Mouse (Mus musculus) retina, postnatal 1 day (tissue): Measurements from ENCODE around the gene Podn.
"Not testable (repeated sequence)": the region's sequence is repeated elsewhere in the genome, so short reads cannot be mapped to it uniquely, and the experiment has no call there.

Experiments used
- DNase-seq: peaks from one replicate; pipeline ENCODE4 v3.0.0-alpha.2; 2012

Podn gene

GRCm38 (mm10) chr4:108096345-108096744 lies at the start of gene Podn:
Gene Podn (minus strand): TSS chr4:108096445.
- DNase-seq = no peak

GRCm38 (mm10) chr4:108145554-108145953 lies 49.3 kb upstream of the Podn start:
- not testable (repeated sequence) for DNase-seq

DNA sequence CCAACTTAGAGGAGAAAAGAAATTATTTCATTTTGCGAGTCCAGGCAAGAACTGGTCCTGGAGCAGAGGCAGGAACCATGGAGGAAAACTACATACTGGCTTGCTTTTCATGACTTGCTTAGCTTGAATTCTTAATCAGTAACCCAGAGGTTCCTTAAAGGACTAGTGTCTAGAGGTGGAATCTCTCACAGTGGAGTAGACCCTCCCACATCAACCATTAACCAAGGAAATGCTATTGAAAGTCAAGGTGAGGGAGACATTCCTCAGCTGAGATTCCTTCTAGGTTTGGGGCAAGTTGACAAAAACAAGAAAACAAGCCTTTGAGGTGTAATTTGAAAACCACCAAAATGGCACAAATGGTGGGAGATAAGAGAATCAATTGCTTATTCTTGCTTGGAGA lies 48.6 kb upstream of the Podn start, which contains the start of gene Scp2:
TSS of gene Scp2 (minus strand) at position 119 of the 400 bp plus-strand sequence.
- DNase-seq = no peak

DNA sequence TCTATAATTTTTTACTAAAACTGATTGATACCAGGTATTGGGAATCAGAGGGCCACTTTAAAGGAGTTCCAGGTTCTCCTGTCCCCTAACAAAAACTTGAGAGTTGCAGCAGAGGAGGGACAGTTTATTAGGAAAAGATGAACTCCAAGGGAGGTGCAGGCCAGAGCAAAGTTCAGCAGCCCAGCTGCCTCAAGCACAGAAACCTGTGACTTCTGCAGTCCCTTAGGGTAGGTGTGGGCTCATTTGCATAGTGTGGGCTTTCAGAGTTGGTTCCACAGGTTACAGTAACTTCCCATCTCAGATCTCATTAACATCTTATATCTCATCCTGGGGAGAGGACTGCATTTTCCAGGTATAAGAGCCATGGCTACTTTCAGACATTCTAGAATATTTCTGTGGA lies 47.5 kb upstream of the Podn start:
- DNase-seq = no peak

- DNase-seq = not testable (repeated sequence)
These were observed 46.9 kb upstream of the Podn start for GRCm38 (mm10) chr4:108143178-108143577.

GRCm38 (mm10) chr4:108136938-108137337 lies 40.7 kb upstream of the Podn start:
- no peak for DNase-seq

DNA sequence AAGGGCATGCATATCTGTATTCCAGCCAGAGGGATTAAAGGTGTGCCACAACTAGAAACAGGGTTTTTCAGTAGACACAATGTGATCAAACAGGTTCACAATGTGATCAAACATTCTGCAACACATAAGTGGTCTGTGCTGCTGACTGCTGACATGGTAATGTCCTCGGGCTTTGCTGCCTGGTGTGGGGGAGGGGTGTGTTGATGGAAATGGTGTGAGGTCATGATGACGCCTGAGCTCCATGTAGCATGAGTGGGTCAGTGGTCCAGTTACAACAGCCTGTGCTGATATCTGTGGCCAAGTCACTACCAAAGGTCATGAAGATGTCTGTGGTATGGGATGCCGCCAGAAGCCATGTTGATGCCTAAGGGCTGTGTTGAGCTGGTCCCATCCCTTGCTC lies 34.2 kb upstream of the Podn start:
- DNase-seq = no peak

GRCm38 (mm10) chr4:108128339-108128738 lies 32.1 kb upstream of the Podn start:
- no peak for DNase-seq

- DNase-seq = no peak
These were observed 31.3 kb upstream of the Podn start for GRCm38 (mm10) chr4:108127516-108127915.

DNA sequence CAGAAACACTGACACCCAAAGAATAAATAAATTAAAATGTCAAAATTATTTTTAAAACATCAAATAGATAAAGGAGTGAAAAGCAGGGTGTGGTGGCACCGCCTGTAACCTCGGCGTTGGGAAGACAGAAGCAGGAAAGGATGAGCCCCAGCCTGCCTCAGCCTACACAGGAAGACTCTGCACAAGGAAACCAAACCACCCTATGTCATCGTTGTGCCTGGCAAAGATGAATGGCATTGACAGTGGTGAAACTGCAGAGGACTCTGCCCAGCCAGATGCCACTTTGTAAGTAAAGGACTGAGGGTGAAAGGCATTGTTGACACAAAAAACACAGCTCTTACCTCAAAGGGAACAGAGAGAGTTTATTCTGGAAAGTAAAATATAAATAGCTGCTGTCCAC lies 30.0 kb upstream of the Podn start:
- no peak for DNase-seq

DNA sequence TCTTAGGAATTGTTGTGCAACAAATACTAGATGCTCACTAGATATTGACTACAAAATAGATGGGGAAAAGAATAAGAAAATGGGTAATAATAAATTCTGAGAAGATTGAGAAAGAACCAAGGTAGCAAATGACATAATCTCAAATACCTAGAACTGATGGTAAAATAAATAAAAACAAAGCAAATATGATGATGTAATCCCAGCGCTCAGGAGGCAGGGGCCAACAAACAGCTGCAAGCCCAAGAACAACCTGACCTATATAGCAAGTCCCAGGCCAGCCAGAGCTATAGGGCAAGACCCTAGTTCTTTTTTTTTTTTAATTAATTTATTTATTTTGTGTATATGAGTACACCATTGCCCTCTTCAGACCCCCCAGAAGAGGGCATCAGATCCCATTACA lies 27.9 kb upstream of the Podn start:
- DNase-seq = no peak

DNA sequence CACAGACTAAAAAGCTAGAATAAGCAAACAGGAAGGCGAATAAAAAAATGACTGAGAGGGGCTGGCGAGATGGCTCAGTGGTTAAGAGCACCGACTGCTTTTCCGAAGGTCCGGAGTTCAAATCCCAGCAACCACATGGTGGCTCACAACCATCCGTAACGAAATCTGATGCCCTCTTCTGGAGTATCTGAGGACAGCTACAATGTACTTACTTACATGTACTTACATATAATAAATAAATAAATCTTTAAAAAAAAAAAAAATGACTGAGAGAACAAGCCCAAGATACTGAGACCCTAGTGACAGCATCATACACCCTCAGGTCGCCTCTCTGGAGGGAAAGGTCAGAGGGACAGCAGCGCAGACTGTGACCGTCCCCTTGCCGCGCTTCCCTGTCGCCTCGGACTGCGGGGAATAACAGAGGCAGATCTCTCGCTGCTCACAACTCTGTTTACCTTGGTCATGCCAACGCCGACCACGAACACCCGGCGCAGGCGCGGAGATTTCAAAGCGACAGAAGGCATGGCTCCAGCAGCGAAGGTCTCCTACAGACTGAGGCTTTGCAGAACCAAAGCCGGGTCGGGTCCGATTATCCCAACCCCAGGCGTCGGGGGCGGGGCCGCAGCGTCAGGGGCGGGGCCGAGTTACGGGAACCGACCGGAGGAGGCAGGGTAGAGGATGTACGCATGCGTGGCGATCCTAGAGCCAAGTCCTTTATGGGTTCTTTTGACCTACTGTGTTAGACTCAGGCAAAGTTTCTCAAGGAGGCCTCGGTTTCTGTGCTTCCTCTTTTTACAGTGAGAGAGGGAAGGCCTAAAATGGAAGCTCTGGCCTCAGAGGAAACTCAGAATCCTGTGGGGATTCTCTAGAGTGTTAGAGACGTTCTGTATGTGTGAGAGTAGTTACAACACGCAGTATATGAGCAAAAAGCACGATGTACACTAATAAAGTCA lies 22.0 kb upstream of the Podn start:
- peak; percentile 93 for DNase-seq

GRCm38 (mm10) chr4:108117488-108117887 lies 21.2 kb upstream of the Podn start:
- no peak for DNase-seq

- DNase-seq = no peak
These were observed 20.2 kb upstream of the Podn start for GRCm38 (mm10) chr4:108116466-108116865.

DNA sequence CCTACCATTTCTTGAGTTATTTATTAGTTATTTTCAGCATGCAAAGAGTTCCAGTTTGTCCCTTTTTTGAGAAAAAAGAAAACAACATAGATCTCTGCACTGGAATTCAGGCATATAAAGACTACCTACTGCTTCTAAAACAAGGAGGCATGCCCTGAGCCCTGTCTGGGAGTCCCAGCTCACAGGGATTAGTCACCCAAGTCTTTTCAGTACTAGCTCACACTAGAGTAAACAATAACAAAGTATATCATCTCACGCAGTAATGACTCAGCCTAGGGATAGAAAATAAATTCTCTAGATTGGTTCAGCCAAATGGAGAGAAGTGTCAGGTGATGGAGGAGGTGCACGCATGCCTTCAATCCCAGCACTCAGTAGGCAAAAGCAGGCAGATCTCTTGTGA lies 14.5 kb upstream of the Podn start:
- DNase-seq = no peak

DNA sequence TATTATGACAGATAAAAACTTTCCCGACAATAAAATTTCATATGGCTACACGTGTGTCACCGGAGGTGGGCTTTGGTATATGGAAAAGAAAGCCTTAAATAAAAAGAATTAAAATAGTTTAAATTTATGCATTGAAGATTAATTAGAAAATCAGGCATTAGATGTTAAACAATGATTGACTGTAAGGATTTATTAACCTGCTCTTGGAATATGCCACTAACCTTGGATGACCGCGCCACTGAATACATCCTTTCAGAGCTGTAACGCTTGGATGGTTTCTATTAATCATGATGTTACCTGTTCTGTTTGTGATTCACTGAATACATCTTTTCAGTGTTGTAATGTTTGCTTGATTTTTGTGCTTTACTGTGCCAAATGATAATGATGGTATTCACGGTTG lies 13.5 kb upstream of the Podn start:
- no peak for DNase-seq

DNA sequence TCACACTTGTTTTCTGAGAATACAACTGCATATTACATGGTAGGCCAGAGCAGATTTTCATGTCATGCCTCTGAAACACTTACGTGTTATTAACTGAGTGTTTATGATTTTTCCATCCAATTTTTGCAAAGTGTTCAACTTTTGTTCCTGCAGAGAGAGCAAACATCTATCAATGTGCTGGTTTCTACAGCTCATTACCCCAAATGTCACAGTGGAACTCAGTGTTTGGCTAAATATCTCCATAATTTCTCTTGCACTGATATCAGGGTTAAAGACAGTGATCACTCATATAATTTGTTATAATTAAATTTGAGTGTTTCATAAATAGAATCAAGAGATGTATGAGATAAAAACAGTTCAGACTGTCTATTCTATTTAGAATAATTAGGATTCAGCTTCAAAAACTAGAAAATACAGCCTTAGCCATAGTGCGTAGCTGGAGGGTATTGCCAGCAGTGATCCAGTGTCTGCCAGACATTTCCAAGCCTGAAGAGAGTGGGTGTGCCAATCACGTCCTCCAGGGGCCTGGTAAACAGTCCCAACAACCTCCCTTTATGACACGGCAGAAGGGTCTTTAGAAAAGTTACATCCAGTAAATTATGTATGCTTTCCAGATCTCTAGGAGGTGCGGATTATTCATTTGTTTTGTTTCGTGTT lies 3.4 kb downstream of the Podn start:
- no peak for DNase-seq

- no peak for DNase-seq
These were observed 12.3 kb downstream of the Podn start for GRCm38 (mm10) chr4:108083993-108084392.

GRCm38 (mm10) chr4:108083032-108083735 lies 13.1 kb downstream of the Podn start:
- no peak for DNase-seq

DNA sequence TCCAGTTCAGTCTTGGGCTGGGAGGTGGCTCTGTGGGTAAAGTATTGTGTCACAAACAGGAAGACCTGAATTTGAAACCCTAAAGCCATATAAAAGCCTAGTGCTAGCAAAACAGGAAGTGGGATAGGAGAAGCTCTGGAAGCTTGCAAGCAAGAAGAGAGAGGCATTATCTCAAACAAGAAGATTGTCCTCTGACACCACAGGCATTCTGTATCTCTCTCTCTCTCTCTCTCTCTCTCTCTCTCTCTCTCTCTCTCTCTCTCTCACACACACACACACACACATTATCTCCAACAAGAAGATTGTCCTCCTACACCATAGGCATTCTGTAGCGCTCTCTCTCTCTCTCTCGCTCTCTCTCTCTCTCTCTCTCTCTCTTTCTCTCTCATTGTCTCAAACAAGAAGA lies 13.8 kb downstream of the Podn start:
- DNase-seq = no peak

- no peak for DNase-seq
These were observed 15.4 kb downstream of the Podn start for GRCm38 (mm10) chr4:108080876-108081275.

GRCm38 (mm10) chr4:108079762-108080161 lies 16.5 kb downstream of the Podn start:
- DNase-seq = peak; percentile 22

DNA sequence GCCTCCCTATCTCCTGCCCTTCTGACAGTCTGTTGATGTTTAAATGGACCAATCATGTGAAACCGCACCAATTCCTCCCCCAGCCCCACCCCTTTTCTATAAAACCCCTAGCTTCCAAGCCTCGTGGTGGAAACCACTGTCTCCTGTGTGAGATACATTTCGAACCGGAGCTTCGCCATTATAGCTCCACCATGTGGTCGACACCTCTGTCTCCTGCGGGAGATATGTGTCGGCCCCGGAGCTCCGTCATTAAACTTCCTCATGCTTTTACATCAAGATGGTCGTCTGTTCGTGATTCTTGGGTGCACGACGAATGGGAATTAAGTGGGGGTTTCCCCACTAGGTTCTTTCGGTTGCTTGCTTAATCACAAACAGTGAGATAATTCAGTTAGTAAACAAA lies 17.1 kb downstream of the Podn start:
- DNase-seq = not testable (repeated sequence)
